In genomic region chr8:103438995-103439717, GRCm38 (mm10) we compare ENCODE assay signal across 26 mouse cellular contexts.
DNase-seq lines count a peak whose midpoint lies in the region; ATAC-seq and TF ChIP-seq lines count a peak whose summit lies in the region.
"Had no signal": no experiment of that assay in that cellular context is flagged by ENCODE, and none has a peak within 500 bp of the region (broad histone marks: within the 10 kb centered on the region; RNA-seq: fewer than 3 reads in every experiment).

No protein-coding gene starts in this region.

- H3K9ac ChIP-seq in lung, postnatal 0 days (replicated peaks; ENCODE audit: low read depth): no peak overlapping the region
- H3K9ac ChIP-seq: embryonic facial prominence, embryonic 12.5 days; forebrain, embryonic 15.5 days; liver, embryonic 15.5 days; midbrain, embryonic 15.5 days; neural tube, embryonic 15.5 days had no signal

- H3K4me3 ChIP-seq in layer of hippocampus, adult 2 months: no peak overlapping the region
- no peak overlapping the region for H3K4me3 ChIP-seq in lung, postnatal 0 days (ENCODE audit: low read depth, low read length)
- H3K4me3 ChIP-seq in embryonic fibroblast, embryonic 13.5 days (ENCODE audit: insufficient read depth, low read length): no peak overlapping the region
- H3K4me3 ChIP-seq: embryonic facial prominence, embryonic 12.5 days; forebrain, embryonic 10.5 days; forebrain, embryonic 15.5 days; liver, embryonic 15.5 days; midbrain, embryonic 10.5 days; midbrain, embryonic 15.5 days; neural tube, embryonic 15.5 days had no signal

- no peak for TF ChIP-seq CTCF in layer of hippocampus, adult 2 months (conservative IDR thresholded peaks at IDR 0.05)
- TF ChIP-seq CTCF in lung, postnatal 0 days (IDR thresholded peaks at IDR 0.05): no peak
- TF ChIP-seq CTCF in embryonic fibroblast, embryonic 13.5 days (IDR thresholded peaks at IDR 0.05; ENCODE audit: borderline replicate concordance, insufficient read depth, low read length): no peak

- no peaks in the 10 kb centered on the region for H3K36me3 ChIP-seq in lung, postnatal 0 days (ENCODE audit: insufficient read depth, low read length)
- H3K36me3 ChIP-seq: embryonic facial prominence, embryonic 12.5 days; forebrain, embryonic 10.5 days; forebrain, embryonic 15.5 days; G1E; liver, embryonic 15.5 days; midbrain, embryonic 10.5 days; midbrain, embryonic 15.5 days; neural tube, embryonic 15.5 days had no signal

- ATAC-seq in lung, postnatal 0 days: no peak
- ATAC-seq: forebrain, embryonic 15.5 days; hindbrain, embryonic 16.5 days; midbrain, embryonic 15.5 days had no signal

- TF ChIP-seq EP300 in lung, postnatal 0 days (IDR thresholded peaks at IDR 0.05): no peak

- no peak for TF ChIP-seq POLR2A in embryonic fibroblast, embryonic 13.5 days (IDR thresholded peaks at IDR 0.05; ENCODE audit: low read depth, low read length)

- no peaks in the 10 kb centered on the region for H3K4me1 ChIP-seq in lung, postnatal 0 days (ENCODE audit: insufficient read depth, low read depth, low read length)
- H3K4me1 ChIP-seq in embryonic fibroblast, embryonic 13.5 days (ENCODE audit: control insufficient read depth, insufficient read depth, low read length): no peaks in the 10 kb centered on the region
- H3K4me1 ChIP-seq: forebrain, embryonic 15.5 days; liver, embryonic 15.5 days had no signal

- DNase-seq in frontal cortex, adult 2 months (ENCODE audit: extremely low spot score in 1 of 2, low spot score in 1 of 2): peak; percentile 8 to 31
- DNase-seq in frontal cortex, postnatal 25 days (ENCODE audit: low spot score in 2 of 2): no peak
- peak in 1 of 2 experiments; percentile 33 for DNase-seq in layer of hippocampus, adult 2 months (ENCODE audit: low spot score in 2 of 2)
- DNase-seq in layer of hippocampus, adult 9-10 months (ENCODE audit: low spot score): no peak
- DNase-seq in lung, postnatal 25 days (ENCODE audit: low spot score): peak; percentile 31
- no peak for DNase-seq in lung, postnatal 0 days (ENCODE audit: low spot score)
- DNase-seq: adrenal gland, adult 8-10 months; cerebellum, adult 9-10 months; cerebellum, postnatal 36 days; gastrocnemius, postnatal 14 days; heart, postnatal 10 days; kidney, adult 2 months; kidney, postnatal 36 days; retina, postnatal 1 day; thymus, postnatal 4 days had no signal

- no peaks in the 10 kb centered on the region for H3K9me3 ChIP-seq in lung, postnatal 0 days (ENCODE audit: low read length)
- H3K9me3 ChIP-seq: embryonic facial prominence, embryonic 12.5 days; forebrain, embryonic 10.5 days; forebrain, embryonic 15.5 days; liver, embryonic 15.5 days; midbrain, embryonic 10.5 days; midbrain, embryonic 15.5 days; neural tube, embryonic 15.5 days had no signal

- 77% methylated on average over 6 of the region's 6 CpGs for WGBS in lung, postnatal 0 days

- H3K27ac ChIP-seq in layer of hippocampus, adult 2 months: peak overlapping the region; percentile 74
- H3K27ac ChIP-seq in lung, postnatal 0 days (ENCODE audit: low read length): no peak overlapping the region
- H3K27ac ChIP-seq in embryonic fibroblast, embryonic 13.5 days (ENCODE audit: insufficient read depth, low read length): peak overlapping the region; percentile 47; the same call in 1 of the 2 replicates
- H3K27ac ChIP-seq: embryonic facial prominence, embryonic 12.5 days; forebrain, embryonic 10.5 days; forebrain, embryonic 15.5 days; liver, embryonic 15.5 days; midbrain, embryonic 10.5 days; midbrain, embryonic 15.5 days; neural tube, embryonic 15.5 days had no signal

- no peak overlapping the region for H3K4me2 ChIP-seq in lung, postnatal 0 days (replicated peaks; ENCODE audit: low read depth, low read length)
- H3K4me2 ChIP-seq: embryonic facial prominence, embryonic 12.5 days; forebrain, embryonic 15.5 days; heart, embryonic 11.5 days; liver, embryonic 15.5 days; midbrain, embryonic 15.5 days; neural tube, embryonic 15.5 days had no signal

- H3K27me3 ChIP-seq in lung, postnatal 0 days (replicated peaks; ENCODE audit: insufficient read depth, low read length): no peaks in the 10 kb centered on the region
- H3K27me3 ChIP-seq: embryonic facial prominence, embryonic 12.5 days; forebrain, embryonic 15.5 days; liver, embryonic 15.5 days; midbrain, embryonic 15.5 days; neural tube, embryonic 15.5 days had no signal

Comparison
In these comparisons a context has a peak if more than half of its experiments do, and no peak if none do; other contexts are left out.
1. DNase-seq: peak in frontal cortex, adult 2 months (2 of 2) and lung, postnatal 25 days (single experiment); none in frontal cortex, postnatal 25 days (0 of 2), layer of hippocampus, adult 9-10 months (single experiment) and lung, postnatal 0 days (single experiment).